Mouse (Mus musculus): ENCODE measurements around the gene Slc9a9.

The Slc9a9 gene

DNA sequence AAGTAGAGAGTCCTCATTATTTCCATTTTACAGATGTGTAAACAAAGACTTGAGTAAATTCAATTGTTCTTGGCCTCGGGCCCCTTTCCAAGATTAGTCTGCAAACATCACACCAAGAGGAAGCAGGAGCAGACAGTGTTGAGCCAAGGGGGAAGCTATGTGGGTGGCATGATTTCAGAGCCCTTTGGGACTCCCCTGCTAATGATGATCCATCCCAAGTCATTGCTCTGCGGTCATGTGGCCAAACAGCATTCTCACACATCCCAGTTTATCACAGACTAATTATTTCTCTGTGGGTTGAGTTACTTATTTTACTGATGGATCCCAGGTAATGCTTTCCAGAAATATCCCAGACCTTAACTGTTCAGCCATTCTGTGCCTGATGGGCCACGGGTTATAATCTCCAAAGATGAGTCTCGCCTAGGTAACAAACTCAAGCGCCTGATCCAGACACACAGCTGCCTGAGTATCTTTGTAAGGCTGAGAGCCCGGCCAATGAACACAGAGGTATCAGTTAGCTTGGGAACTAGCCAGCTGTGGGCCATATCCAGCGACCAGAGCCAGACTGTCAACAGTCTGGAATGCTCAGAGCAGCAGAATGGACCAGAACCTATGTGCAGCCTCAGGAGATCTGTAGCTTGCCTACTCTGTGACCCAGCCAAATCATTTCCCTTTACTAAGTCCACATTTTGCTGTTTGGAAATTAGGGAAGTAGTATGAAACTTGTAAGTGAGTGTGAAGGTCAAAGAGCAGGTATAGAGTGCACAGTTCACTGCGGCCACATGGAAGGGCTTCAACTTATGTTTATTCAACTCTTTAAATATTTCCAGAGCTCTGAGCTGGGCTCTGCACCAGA is 518.9 kb downstream of the Slc9a9 start:
- no peak for DNase-seq (ENCODE audit: extremely low read depth, low read depth, low spot score)

DNA sequence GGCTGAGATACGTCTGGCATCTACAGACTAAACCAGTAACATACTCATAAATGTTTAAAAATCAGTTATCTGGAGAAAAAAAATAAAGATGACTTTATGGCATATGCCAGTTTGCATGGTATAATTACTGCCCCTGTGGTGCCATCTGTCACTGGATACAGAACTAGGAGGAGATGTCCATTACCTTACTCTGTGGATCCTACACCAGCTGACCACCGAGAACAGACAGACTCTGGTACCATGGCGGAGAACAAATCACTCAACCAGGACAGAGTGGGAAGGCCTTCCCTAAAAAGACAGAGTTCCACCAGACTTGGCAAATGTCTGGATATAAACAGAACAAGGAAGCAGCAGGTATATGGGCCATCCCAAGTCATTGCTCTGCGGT is 519.5 kb downstream of the Slc9a9 start:
- no peak for DNase-seq (ENCODE audit: extremely low read depth, low read depth, low spot score)

GRCm38 (mm10) chr9:95191442-95191841 is 521.7 kb downstream of the Slc9a9 start:
- DNase-seq (ENCODE audit: extremely low read depth, low read depth, low spot score): no peak

GRCm38 (mm10) chr9:95192901-95193532 is 523.3 kb downstream of the Slc9a9 start:
- no peak for DNase-seq (ENCODE audit: extremely low read depth, low read depth, low spot score)

DNA sequence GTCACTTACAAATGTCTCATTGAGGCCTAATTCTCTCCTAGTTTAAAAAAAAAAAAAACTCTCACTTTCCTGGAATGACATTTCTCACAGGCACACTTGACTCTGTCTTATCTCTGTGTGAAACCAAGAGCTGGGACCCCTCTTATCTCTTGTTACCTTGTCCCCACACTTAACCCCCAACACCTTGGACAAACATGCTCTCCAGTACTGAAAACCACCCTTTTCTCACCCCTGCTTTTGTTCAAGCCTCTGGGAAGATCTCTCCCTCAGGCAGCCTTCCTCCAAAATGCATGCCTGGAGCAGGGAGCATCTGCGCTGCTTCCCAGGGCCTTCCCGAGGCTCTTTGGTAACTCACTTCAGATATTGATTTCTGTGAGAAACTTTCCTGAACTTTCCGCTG is 524.0 kb downstream of the Slc9a9 start:
- DNase-seq (ENCODE audit: extremely low read depth, low read depth, low spot score): no peak

GRCm38 (mm10) chr9:95194158-95194557 is 524.4 kb downstream of the Slc9a9 start:
- DNase-seq (ENCODE audit: extremely low read depth, low read depth, low spot score): no peak

DNA sequence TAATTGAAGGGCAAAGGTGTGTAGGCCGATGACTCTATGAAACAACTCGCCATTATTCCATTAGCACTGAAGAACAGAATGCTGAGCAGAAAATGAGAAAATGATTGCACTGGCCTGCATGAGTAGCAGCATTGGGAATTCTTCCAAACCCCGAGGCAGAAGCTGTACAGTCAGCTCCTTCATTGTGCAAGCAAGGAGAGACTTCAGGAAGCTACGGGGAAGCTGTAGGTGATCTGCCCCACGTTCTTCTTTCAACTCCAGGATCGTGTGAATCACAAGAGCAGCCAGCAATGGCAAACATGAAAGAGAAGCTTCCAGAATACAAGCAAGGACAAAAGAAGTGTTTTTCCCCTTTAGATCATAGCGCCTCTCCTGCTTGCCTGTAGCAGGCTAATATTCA is 538.0 kb downstream of the Slc9a9 start:
- DNase-seq (ENCODE audit: extremely low read depth, low read depth, low spot score): peak; percentile 59

DNA sequence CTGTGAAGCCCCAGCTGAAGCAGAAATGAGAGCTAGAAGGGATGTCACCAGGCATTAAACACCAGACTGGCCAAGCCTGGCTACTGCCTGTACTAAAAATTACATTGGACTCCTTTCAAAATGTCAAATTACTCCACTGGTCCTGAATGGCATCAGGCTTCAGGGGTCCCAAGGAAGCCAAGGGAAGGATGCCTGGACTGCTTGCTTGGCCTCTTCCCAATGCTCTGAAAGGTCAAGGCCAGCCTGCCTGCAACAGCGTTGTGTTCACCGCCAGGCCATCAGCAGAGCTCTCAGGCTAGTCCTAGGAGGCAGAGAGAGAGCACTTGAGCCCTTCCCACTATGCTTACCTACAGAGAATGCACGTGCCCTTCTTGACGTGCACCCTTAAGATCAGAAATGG is 539.0 kb downstream of the Slc9a9 start:
- DNase-seq (ENCODE audit: extremely low read depth, low read depth, low spot score): no peak

DNA sequence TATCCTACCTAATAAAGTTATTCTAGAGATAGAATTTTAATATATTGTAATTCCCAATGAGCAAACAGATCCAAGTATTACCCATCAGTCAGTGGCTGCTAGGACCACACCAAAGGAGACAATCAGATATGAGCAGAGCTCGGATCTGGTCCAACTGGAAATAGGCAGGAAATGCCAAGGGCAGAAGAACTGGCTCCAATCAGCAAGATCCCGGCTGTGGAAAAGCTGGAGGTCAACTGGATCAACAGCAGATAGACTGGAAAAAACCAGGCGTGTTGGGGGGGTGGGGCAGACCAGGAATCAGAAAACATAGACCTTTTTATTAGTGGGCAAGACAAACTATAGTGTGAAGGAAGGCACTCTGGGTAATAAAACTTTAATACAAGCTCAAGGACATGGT is 550.3 kb downstream of the Slc9a9 start:
- DNase-seq (ENCODE audit: extremely low read depth, low read depth, low spot score): no peak

DNA sequence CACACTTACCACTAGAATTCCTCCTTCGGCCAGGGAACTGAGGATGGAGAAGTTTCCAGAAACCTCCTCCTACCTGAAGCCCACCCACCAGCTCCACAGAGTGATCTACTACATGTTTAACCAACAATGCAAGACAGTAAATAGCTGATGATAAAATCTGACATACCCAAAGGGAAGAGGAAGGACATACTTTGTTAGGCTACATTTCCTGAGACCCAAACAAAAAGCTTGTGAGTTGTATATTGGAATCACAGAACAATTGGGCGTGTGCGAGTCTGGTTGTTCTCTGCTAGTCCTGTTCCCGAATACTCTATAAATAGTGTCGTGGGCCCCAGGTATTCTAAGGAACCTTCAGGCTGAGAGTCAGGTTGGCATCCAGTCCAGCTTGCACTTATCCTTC is 551.6 kb downstream of the Slc9a9 start:
- no peak for DNase-seq (ENCODE audit: extremely low read depth, low read depth, low spot score)

DNA sequence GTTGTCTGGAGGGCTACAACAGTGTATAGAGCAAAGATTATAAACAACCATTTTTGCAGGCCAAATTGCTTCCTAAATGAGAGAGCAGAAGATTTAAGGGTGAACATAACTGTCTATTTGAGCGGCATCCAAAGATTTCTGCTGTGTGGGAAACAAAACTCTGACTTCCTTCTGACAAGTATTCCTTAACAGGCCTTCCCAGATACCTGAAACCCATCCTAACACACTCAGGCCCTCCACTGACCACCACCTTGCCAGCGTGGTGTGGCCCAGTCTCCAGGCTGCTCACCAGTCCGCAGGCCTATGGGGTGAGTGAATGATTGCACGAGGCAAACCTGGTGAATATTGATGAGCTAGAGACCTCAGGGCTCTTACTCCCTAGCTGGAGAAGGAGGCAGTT is 557.3 kb downstream of the Slc9a9 start:
- no peak for DNase-seq (ENCODE audit: extremely low read depth, low read depth, low spot score)

DNA sequence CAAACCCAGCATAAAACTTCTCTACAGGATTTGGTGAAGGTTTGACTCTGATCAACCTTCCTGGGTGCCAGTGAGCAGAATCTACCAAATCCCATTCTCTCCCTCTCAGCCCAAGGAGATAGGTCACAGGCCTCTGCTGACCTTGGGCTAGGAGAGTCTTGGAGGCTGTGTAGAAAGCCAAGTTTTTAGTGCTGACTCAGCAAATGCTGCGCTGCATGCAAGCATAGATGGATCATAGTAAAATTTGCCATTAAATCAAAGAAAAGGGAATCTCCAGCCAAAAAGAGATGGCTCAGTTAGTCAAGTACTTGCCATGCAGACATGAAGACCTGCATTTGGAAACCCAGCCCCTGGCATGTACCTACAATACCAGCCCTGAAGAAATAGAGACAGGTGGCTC is 558.4 kb downstream of the Slc9a9 start:
- DNase-seq (ENCODE audit: extremely low read depth, low read depth, low spot score): no peak

DNA sequence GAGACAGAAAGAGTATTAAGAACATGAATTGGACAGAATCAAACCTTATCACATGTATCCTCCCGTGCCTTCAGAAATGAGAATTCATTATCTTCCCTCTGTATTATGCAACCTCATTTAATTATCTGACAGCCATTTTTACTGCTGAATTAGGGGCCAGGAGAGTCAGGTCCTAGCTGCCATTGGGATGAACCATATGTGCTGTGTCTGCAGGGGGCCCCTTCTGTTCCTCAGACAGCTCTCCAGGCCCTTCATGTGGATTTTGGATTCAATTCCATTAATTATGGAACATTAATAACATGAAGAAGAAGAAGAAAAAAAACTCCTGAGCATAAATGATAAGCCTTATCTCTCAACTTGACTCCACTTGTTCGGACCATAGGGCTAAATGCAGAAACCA is 559.4 kb downstream of the Slc9a9 start:
- DNase-seq (ENCODE audit: extremely low read depth, low read depth, low spot score): no peak

DNA sequence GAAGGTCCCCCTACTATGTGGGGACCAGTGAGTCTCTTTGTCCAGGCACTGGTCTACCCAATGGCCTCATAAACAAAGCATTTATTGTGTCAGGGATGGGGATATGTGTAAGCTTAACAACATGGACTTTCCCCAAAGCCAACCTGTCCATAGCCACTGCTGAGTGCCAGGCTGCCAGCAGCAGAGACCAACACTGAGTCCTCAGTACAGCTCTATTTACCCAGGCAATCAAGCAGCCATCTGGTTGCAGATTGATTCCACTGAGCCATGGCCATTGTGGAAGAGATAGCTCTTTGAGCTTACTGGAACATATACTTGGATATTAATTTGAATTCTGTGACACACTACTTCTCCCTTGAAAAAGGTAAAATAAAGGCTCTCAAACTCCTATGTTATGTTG is 570.2 kb downstream of the Slc9a9 start:
- DNase-seq (ENCODE audit: extremely low read depth, low read depth, low spot score): no peak

DNA sequence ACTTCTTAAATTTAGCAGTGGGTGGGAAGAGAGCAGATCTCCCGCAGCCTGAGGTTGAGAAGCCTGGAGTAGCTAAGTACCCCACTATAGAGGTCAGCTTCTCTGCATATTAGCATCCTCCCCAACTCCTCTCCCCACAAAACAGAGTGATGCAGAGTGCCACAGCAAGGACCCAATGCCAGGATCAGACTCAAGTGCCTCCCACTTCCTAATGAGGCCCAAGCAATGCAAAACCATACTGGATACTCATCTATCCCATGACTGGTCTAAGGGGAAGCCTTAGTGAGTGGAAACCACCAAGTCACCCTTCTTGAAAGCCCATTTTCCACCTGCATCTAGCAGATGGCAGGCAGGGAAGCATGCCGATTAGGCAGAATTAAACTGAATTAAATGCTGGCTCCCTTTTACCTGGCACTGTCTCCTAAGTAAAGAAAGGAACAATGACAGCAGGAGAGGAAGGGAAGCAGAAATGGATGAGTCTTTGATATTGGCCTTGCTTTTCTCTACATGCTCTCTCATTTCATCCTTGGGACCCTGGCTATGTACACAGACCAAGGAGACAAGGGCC is 573.0 kb downstream of the Slc9a9 start:
- no peak for DNase-seq (ENCODE audit: extremely low read depth, low read depth, low spot score)

GRCm38 (mm10) chr9:95254162-95254561 is 584.5 kb downstream of the Slc9a9 start:
- DNase-seq (ENCODE audit: extremely low read depth, low read depth, low spot score): no peak

DNA sequence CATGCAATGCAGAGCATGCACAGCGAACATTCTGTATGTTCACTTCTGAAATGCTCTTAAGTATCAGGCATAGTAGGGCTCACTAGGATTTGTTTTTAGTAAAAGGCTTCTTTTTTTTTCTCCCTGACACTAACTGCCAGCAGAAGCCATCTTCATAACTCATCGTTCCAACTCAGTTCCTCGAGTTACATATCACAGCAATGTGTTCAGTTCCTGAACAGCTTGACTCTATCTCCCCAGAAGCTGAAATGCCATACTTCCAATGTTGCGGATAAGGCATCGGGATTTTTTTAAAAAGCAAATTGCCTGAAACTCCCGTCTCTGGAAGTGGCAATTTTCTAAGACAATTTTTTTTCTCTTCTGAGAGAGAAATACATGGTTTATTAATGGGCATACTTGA is 586.1 kb downstream of the Slc9a9 start:
- DNase-seq (ENCODE audit: extremely low read depth, low read depth, low spot score): no peak

DNA sequence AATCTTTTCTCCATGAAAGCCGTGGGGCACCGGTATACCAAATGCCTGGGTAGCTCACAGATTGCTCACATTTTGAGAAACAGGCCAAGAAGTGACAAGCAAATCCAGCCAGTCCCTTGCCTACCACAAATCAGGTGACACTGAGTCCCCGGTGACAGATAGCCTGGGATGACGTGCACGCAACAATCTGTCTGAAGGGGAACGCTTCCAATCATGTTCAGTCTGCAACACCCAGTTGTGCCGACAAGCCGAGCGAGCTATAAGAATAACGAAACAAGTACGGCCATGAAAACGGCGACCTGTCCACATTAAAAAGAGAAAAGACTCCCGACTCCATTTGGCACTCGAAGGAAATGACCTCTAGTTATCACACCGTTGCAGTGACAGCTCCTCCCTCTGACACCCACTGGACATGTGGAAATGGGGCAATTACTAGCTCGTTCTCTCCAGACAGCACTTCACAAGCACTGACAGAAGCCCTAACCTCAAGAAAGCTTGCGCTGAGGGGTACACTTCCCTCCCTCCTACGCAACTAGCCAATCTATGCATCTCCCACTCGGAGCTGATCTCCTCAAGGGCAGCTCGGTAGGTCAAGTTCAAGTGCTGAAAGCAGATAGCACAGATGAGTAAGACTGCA is 587.1 kb downstream of the Slc9a9 start:
- no peak for DNase-seq (ENCODE audit: extremely low read depth, low read depth, low spot score)

GRCm38 (mm10) chr9:95262851-95263250 is 593.1 kb downstream of the Slc9a9 start:
- DNase-seq (ENCODE audit: extremely low read depth, low read depth, low spot score): no peak

GRCm38 (mm10) chr9:95263867-95264509 is 594.3 kb downstream of the Slc9a9 start:
- no peak for DNase-seq (ENCODE audit: extremely low read depth, low read depth, low spot score)

GRCm38 (mm10) chr9:95266179-95266578 is 596.5 kb downstream of the Slc9a9 start:
- DNase-seq (ENCODE audit: extremely low read depth, low read depth, low spot score): no peak

Data from fat pad, adult 2 months (tissue).